Mouse (Mus musculus) adrenal gland, adult 18-20 months (tissue): ENCODE results near the gene Znhit2. TPM values are rescaled to one million over a fixed set of nuclear protein-coding genes. Genes with fewer than 3 reads are reported as not detected.

Source experiments
- DNase-seq, 2 experiments: peaks; one replicate each; pipeline ENCODE4 v3.0.0; 2021 to 2022; ENCODE audit warnings: low spot score in 2 of 2
- total RNA-seq, 2 experiments: library from RNA; stranded (reverse); gene quantifications; 1 replicate in 1 of 2; 2 replicates in 1 of 2; pipeline ENCODE4 v1.2.3; 2021

Znhit2 gene
- total RNA-seq, 2 experiments from 2014 or later, result 29.1 to 32.9 TPM

GRCm38 (mm10) chr19:6069851-6070250, 8.9 kb downstream of the Znhit2 start:
- DNase-seq, result no peak

GRCm38 (mm10) chr19:6070571-6071250, 9.7 kb downstream of the Znhit2 start:
- no peak for DNase-seq

GRCm38 (mm10) chr19:6071261-6071660, 10.3 kb downstream of the Znhit2 start:
- DNase-seq, result no peak

GRCm38 (mm10) chr19:6073889-6074288, 12.9 kb downstream of the Znhit2 start:
- DNase-seq, result peak in 1 of 2 experiments; percentile 9

- peak; percentile 74 to 78 for DNase-seq
Observed at GRCm38 (mm10) chr19:6076564-6077393, 15.8 kb downstream of the Znhit2 start, which contains the start of gene Vps51. Gene Vps51, minus strand, starts transcription at chr19:6077231.

GRCm38 (mm10) chr19:6079983-6080480, 19.0 kb downstream of the Znhit2 start, which contains the start of gene Tmem262:
Gene Tmem262, plus strand, starts transcription at chr19:6080033.
- DNase-seq, result no peak

- no peak for DNase-seq
Observed at GRCm38 (mm10) chr19:6082156-6082555, 21.2 kb downstream of the Znhit2 start, which contains the start of gene Gm28374. Gene Gm28374, minus strand, starts transcription at chr19:6082256.

GRCm38 (mm10) chr19:6084478-6085248, 23.7 kb downstream of the Znhit2 start, which contains the start of the genes Zfpl1 and Cdca5:
Gene Zfpl1, minus strand, starts transcription at chr19:6084956.
Gene Cdca5, plus strand, starts transcription at chr19:6084983.
- DNase-seq, result peak; percentile 91 to 95

- DNase-seq, result peak in 1 of 2 experiments; percentile 22
Observed at GRCm38 (mm10) chr19:6085417-6085879, 24.5 kb downstream of the Znhit2 start.

GRCm38 (mm10) chr19:6088841-6089240, 27.8 kb downstream of the Znhit2 start:
- DNase-seq, result no peak

GRCm38 (mm10) chr19:6094119-6094518, 33.1 kb downstream of the Znhit2 start, which contains the start of gene AC131692.1:
Gene AC131692.1, plus strand, starts transcription at chr19:6094419.
- DNase-seq, result no peak

- no peak for DNase-seq
Observed at GRCm38 (mm10) chr19:6097847-6098246, 36.9 kb downstream of the Znhit2 start.

GRCm38 (mm10) chr19:6101186-6101585, 40.2 kb downstream of the Znhit2 start:
- no peak for DNase-seq

GRCm38 (mm10) chr19:6102169-6102853, 41.3 kb downstream of the Znhit2 start:
- DNase-seq, result no peak

- DNase-seq, result no peak
Observed at GRCm38 (mm10) chr19:6104476-6104875, 43.5 kb downstream of the Znhit2 start.

- no peak for DNase-seq
Observed at GRCm38 (mm10) chr19:6105586-6105985, 44.6 kb downstream of the Znhit2 start, which contains the start of gene Naaladl1. Gene Naaladl1, plus strand, starts transcription at chr19:6105782.
